Mouse (Mus musculus): ENCODE results near the gene Trim24.

- no peak for TF ChIP-seq CTCF (IDR thresholded peaks at IDR 0.05; ENCODE audit: borderline replicate concordance, extremely low read depth, insufficient read depth, insufficient read length)
- TF ChIP-seq POLR2A (IDR thresholded peaks at IDR 0.05; ENCODE audit: borderline replicate concordance, extremely low read depth, insufficient read depth, insufficient read length, poor library complexity, severe bottlenecking), result no peak
Observed at GRCm38 (mm10) chr6:37925104-37925503, 54.5 kb downstream of the Trim24 start.

Data from brain, embryonic 14.5 days (tissue).